Mouse (Mus musculus) erythroblast, embryonic 14.5 days (primary cell): ENCODE measurements around the gene Spata31d1b. TPM values are rescaled to one million over a fixed set of nuclear protein-coding genes. Genes with fewer than 3 reads are reported as not detected.
A peak's percentile ranks its signal among the peaks of the same experiment; 100 is the strongest.
"Not testable (repeated sequence)": the region's sequence is repeated elsewhere in the genome, so short reads cannot be mapped to it uniquely, and the experiment has no call there.

ENCODE experiments used
- H3K27me3 ChIP-seq: 2 replicates; pipeline ENCODE4 v1.6.1; 2012; ENCODE audit warnings: inconsistent platforms; ENCODE audit not compliant: control insufficient read depth
- H3K36me3 ChIP-seq: 2 replicates; pipeline ENCODE4 v1.6.1; 2012; ENCODE audit warnings: mild to moderate bottlenecking, inconsistent platforms; ENCODE audit not compliant: control insufficient read depth
- H3K4me1 ChIP-seq: 2 replicates; pipeline ENCODE4 v1.6.1; 2012; ENCODE audit warnings: inconsistent platforms; ENCODE audit not compliant: control insufficient read depth
- H3K4me3 ChIP-seq: replicated peaks from 2 replicates; pipeline ENCODE3; 2012; ENCODE audit warnings: moderate library complexity, mild to moderate bottlenecking, inconsistent platforms
- H3K9me3 ChIP-seq: 2 replicates; pipeline ENCODE4 v1.6.1; 2012; ENCODE audit warnings: low read length, inconsistent platforms, mixed read lengths; ENCODE audit not compliant: control insufficient read depth
- GATA1 ChIP-seq: IDR thresholded peaks from 2 replicates; pipeline ENCODE4 v1.6.1; 2012; ENCODE audit warnings: low read length, inconsistent platforms, mixed read lengths
- TAL1 ChIP-seq: IDR thresholded peaks from 3 replicates; pipeline ENCODE4 v1.6.1; 2012; ENCODE audit warnings: low read length, inconsistent platforms, mixed read lengths
- polyA plus RNA-seq: library from polyadenylated mRNA; stranded (reverse); fragments of >175 nt; gene quantifications from 2 replicates; pipeline ENCODE4 v1.2.3, GENCODE M21; 2012

Spata31d1b gene
- polyA plus RNA-seq, result not detected in 2 replicates

DNA sequence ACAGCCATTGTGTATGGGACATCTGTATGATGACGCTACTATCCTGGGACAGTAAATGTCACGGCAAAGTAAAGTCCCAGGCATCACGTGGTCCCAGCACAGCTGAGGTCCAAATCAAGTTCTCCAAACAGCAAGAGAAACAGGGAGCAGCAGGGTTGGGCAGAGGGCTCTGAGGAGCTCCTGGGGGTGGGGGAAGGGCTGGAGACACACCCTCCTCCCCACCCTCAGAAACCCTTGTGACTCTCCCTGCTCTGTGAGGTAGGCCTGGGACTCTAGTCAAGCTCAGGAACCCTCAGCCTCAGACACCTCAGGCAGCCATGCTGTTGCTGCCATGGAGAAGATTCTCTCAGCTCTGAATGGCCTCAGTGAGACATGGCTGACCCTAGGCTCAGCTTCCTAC is at the start of gene Spata31d1b:
TSS of gene Spata31d1b (plus strand) at position 301 of the 400 bp plus-strand sequence.
- not testable (repeated sequence) for H3K36me3 ChIP-seq, H3K4me3 ChIP-seq, H3K9me3 ChIP-seq
- Histone ChIP-seq H3K27me3 (peaks cover 23% of the 10 kb centered on the region), H3K4me1 (peaks cover 10% of the 10 kb centered on the region)

DNA sequence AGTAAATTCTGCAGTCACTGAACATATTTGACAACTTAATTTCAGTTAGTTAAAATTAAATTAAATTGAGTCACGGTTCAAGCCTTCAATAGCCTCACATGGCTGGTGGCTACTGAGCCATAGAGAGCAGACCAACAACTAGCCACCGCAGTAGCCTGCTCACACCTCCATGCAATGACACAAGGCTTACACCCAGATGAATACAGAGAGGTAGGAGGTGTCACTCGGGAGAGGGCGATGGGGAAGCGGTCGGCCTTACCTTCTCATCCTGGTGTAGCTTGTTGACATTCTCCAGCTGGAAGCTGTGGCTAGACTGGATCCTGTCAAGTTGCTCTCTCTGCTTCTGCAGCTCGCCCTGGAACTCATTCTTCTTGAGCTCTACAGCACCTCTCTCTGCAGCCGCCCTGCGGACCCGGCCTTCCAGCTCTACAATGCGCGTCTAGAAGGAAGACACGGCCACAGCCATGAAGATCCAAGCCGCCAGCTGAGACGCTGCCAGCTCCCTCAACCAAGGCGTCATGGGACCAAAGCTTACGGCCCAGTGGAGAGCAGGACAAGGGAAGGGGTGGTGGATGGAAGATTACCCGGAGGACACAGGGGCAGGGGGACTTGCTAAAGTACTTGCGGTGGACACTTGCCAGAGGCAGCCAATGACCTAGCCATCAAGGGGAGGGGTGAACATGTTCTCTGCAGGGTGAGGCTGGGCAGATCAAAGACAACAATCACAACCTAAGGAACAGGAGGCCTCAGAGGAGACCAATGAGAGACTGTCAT is 48.0 kb upstream of the Spata31d1b start:
- Histone ChIP-seq H3K36me3 (peaks cover 88% of the 10 kb centered on the region), H3K4me3 (no peak overlapping the region), H3K4me1 (peaks cover 51% of the 10 kb centered on the region), H3K9me3 (no peaks in the 10 kb centered on the region; the same call in 1 of the 2 replicates), H3K27me3 (no peaks in the 10 kb centered on the region)
- TF ChIP-seq TAL1 (no peak), GATA1 (no peak)

DNA sequence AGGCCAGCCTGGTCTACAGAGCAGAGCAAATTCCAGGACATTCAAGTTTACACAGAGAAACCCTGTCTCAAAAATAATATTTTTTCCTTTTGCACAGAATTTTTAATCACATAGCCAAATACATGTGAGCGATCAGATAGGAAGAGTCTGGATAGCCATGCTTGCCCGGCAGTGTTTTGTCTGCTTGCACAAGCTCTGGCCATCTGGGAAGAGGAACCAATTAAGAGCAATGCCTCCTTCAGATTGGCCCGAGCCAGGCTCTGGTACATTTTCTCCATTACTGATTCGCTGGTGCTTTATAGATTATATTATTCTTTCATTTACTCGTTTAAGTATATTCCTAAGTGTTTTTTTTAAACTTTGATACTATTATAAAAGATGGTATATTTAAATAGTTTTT is 44.3 kb upstream of the Spata31d1b start:
- TF ChIP-seq GATA1 (no peak), TAL1 (no peak)
- H3K36me3 ChIP-seq, result peaks cover 83% of the 10 kb centered on the region
- H3K27me3 ChIP-seq, result no peaks in the 10 kb centered on the region
- peaks cover 64% of the 10 kb centered on the region for H3K4me1 ChIP-seq
- no peaks in the 10 kb centered on the region for H3K9me3 ChIP-seq
- H3K4me3 ChIP-seq, result no peak overlapping the region

DNA sequence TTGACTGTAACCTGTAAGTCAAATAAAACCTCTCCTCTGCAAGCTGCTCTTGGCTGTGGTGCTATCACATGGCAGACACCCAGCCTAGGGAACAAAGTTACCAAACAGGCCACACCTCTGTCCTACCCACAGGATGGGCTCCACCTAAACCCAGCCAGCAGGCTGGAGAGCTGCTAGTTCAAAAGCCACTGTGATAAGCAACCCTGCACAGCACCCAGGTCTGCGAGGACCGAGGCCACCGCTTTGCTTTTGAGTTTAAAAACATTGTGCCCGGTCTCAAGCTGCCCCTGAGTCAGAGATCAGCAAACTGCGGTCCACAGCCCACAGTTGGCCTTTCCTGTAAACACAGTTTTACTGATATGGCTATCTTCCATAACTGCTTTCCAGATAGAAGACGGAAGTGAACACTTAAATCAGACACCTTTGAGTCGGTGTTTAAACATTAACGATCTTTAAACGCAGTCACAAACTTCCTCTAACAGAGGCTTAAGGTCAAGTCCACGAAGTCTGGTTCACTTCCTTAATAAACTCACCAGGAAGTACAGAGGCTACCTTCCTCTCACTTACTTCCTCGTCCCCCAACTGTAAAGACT is 43.5 kb upstream of the Spata31d1b start:
- peak overlapping the region; percentile 54 for H3K4me3 ChIP-seq
- peak; percentile 30; the same call in 1 of the 2 replicates for TF ChIP-seq GATA1
- TF ChIP-seq TAL1, result no peak
- no peaks in the 10 kb centered on the region for H3K9me3 ChIP-seq
- H3K36me3 ChIP-seq, result peaks cover 79% of the 10 kb centered on the region
- H3K27me3 ChIP-seq, result no peaks in the 10 kb centered on the region
- peaks cover 70% of the 10 kb centered on the region for H3K4me1 ChIP-seq

DNA sequence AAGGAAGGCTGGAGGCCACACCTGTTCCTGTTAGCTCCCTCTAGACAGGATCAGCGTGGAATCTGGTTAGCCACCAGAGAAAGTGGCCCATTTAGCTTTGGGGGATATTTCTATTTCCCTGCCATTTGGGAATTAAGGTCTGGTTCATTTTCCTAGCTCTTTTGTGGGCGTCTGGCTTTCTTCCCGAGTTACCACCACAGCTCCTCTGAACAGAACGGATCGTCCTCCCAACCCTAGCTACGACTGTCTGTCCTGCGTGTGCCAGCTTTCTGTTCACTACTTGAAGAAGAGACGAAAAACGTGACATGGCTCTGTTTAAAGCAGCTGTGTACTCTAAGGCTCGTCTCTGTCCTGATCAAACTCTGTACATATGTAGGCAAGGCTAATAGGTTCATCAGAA is 42.1 kb upstream of the Spata31d1b start:
- no peak overlapping the region for H3K4me3 ChIP-seq
- TF ChIP-seq GATA1 (no peak), TAL1 (no peak)
- peaks cover 80% of the 10 kb centered on the region for H3K4me1 ChIP-seq

DNA sequence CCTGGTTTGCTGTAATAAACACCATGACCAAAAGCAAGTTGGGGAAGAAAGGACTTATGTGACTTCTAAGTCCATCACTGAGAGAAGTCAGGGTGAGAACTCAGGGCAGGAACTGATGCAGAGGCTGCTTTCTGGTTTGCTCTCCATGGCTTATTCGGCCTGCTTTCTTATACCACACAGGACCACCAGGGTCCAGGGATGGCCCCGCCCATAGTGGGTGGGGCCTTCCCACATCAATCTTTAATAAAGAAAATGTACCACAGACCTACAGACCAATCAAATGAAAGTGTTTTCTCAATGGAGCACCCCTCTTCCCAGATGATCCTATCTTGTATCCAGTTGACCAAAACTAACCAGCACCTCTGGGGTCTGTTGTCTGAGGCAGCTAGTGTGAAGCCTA is 40.6 kb upstream of the Spata31d1b start:
- no peaks in the 10 kb centered on the region for H3K9me3 ChIP-seq
- H3K4me1 ChIP-seq, result peaks cover 83% of the 10 kb centered on the region
- H3K27me3 ChIP-seq, result no peaks in the 10 kb centered on the region
- TF ChIP-seq GATA1 (no peak), TAL1 (no peak)
- peaks cover 51% of the 10 kb centered on the region for H3K36me3 ChIP-seq
- no peak overlapping the region for H3K4me3 ChIP-seq

More for the DNA sequence above, 42.1 kb upstream of the Spata31d1b start:
- H3K27me3 ChIP-seq, result no peaks in the 10 kb centered on the region
- no peaks in the 10 kb centered on the region for H3K9me3 ChIP-seq
- peaks cover 67% of the 10 kb centered on the region for H3K36me3 ChIP-seq

DNA sequence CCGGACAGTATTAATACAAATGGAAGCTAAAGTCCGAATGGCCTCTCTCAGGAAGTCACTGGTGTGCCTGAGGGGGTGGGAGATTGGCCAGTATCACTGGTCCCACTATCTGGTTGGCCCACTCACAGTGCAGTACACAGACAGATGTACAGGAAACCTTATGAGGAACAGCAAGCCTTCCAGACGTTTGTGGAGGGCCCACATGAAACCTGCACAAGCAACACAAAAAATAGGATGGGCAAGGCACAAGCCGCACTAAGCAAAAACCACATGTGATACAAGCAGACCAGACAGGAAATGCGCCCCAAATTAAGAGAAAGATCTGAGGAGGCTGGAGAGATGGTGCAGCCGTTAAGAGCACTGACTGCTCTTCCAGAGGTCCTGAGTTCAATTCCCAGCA is 39.8 kb upstream of the Spata31d1b start:
- no peaks in the 10 kb centered on the region for H3K9me3 ChIP-seq
- no peak for TF ChIP-seq TAL1
- no peak for TF ChIP-seq GATA1
- no peaks in the 10 kb centered on the region for H3K27me3 ChIP-seq
- peaks cover 78% of the 10 kb centered on the region for H3K4me1 ChIP-seq
- H3K4me3 ChIP-seq, result peak overlapping the region; percentile 4
- H3K36me3 ChIP-seq, result peaks cover 44% of the 10 kb centered on the region

DNA sequence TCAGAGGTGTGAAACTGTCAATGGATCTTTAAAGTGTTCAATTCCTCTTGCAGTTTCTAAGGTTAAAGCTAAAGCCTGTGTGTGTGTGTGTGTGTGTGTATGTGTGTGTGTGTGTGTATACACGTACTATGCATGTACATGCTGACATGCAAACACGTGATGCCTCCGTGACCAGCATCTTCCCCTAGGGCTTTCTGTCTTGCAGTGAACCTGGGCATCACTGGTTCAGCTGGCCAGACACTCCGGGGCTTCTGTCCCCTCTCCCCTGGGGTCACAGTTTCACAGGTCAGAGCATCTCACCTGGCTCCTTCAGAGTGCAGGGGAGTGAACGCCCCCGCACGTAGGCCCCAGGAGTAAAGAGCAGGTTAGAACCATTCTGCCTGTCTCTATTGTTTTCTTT is 38.5 kb upstream of the Spata31d1b start:
- TF ChIP-seq TAL1, result no peak
- no peak for TF ChIP-seq GATA1
- Histone ChIP-seq H3K4me1 (peaks cover 68% of the 10 kb centered on the region), H3K36me3 (peaks cover 38% of the 10 kb centered on the region), H3K4me3 (peak overlapping the region; percentile 44), H3K27me3 (no peaks in the 10 kb centered on the region), H3K9me3 (no peaks in the 10 kb centered on the region)

DNA sequence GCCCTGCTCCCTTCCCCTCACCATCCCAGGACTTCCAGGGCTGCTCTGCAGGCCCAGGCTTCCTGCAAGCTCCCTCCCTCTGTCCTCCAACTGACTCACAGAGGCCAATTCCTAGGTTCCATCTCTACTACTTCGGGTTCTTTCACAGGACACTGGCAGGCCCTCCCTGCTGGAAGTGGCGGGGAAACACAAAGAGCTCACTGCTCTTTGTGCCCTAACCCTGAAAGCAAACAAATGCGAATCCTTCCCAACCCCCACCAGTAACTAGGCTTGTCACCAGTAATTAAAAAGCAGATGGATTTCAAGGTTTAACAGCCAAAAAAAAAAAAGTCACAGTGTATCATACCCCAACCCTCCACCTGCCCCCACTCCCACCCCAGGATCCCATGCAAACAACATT is 37.9 kb upstream of the Spata31d1b start:
- TF ChIP-seq GATA1 (no peak), TAL1 (no peak)
- Histone ChIP-seq H3K4me1 (peaks cover 68% of the 10 kb centered on the region), H3K9me3 (no peaks in the 10 kb centered on the region), H3K27me3 (no peaks in the 10 kb centered on the region), H3K36me3 (peaks cover 36% of the 10 kb centered on the region), H3K4me3 (peak overlapping the region; percentile 94)

DNA sequence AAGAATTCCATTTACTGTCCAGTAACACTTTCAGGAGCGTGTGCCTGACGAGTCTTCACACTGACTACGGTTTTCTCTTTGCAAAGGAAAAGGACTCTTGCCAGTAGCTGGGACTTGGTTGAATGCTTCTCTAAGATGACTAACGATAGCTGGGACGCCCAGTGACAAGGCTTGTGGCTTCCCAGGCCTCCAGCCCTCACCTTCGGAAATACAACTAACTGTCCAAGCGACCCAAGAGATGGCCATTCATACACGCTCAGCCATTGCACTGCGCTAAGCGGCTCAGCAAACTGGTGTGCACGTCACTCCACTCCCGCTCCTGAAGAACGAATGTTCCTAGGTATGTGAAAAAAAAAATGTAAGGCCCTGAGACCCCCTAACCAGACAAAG is 37.3 kb upstream of the Spata31d1b start:
- Histone ChIP-seq H3K4me3 (peak overlapping the region; percentile 94), H3K4me1 (peaks cover 68% of the 10 kb centered on the region), H3K36me3 (peaks cover 30% of the 10 kb centered on the region), H3K27me3 (no peaks in the 10 kb centered on the region), H3K9me3 (no peaks in the 10 kb centered on the region)
- TF ChIP-seq TAL1, result no peak
- no peak for TF ChIP-seq GATA1
